Comparison of ENCODE assay signal across 14 mouse cellular contexts in the genomic region with DNA sequence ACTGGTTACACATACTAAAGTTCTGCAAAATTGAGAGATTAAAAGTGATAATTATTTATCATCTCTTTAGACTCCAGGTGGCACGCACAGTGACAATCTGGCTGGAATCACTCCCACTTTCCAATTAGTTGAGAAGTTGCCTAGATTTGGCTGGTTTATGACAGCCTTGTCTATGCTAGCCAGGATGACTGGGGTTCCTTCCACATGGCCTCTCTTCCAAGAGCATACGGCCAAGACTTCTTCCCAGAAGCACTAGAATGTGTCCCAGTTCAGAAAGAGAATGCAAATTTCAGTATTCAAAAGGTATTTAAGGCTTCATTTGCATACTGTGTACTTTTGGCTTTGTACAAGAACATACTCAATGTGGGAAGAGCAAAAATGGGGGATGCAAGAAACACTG.
DNase-seq lines count a peak whose midpoint lies in the region; ATAC-seq and TF ChIP-seq lines count a peak whose summit lies in the region.
"Had no signal": no experiment of that assay in that cellular context is flagged by ENCODE, and none has a peak within 500 bp of the region (broad histone marks: within the 10 kb centered on the region; RNA-seq: fewer than 3 reads in every experiment).

No protein-coding gene starts in this region.

- H3K27me3 ChIP-seq in hindbrain, embryonic 16.5 days (replicated peaks; ENCODE audit: control insufficient read depth, insufficient read depth, low read length): no peaks in the 10 kb centered on the region
- no peaks in the 10 kb centered on the region for H3K27me3 ChIP-seq in hindbrain, embryonic 13.5 days
- H3K27me3 ChIP-seq in intestine, postnatal 0 days (replicated peaks; ENCODE audit: control insufficient read depth, insufficient read depth, low read length): no peaks in the 10 kb centered on the region
- H3K27me3 ChIP-seq in intestine, embryonic 15.5 days (replicated peaks): no peaks in the 10 kb centered on the region
- H3K27me3 ChIP-seq: midbrain, embryonic 12.5 days; neural tube, embryonic 13.5 days had no signal

- no peaks in the 10 kb centered on the region for H3K36me3 ChIP-seq in hindbrain, embryonic 16.5 days (ENCODE audit: control insufficient read depth, insufficient read depth, low read length)
- H3K36me3 ChIP-seq in hindbrain, embryonic 13.5 days: no peaks in the 10 kb centered on the region
- H3K36me3 ChIP-seq in intestine, postnatal 0 days (ENCODE audit: control insufficient read depth, insufficient read depth): no peaks in the 10 kb centered on the region
- H3K36me3 ChIP-seq in intestine, embryonic 15.5 days: no peaks in the 10 kb centered on the region
- H3K36me3 ChIP-seq: midbrain, embryonic 12.5 days; neural tube, embryonic 13.5 days had no signal

- peak; percentile 63; the same call in 1 of the 2 replicates for ATAC-seq in hindbrain, embryonic 16.5 days
- no peak for ATAC-seq in hindbrain, embryonic 13.5 days (ENCODE audit: low FRiP score)
- ATAC-seq in intestine, postnatal 0 days: no peak
- no peak for ATAC-seq in intestine, embryonic 15.5 days
- ATAC-seq: liver, postnatal 0 days had no signal

- no peak overlapping the region for H3K27ac ChIP-seq in hindbrain, embryonic 16.5 days (ENCODE audit: low read depth, low read length)
- H3K27ac ChIP-seq in hindbrain, embryonic 13.5 days: no peak overlapping the region
- no peak overlapping the region for H3K27ac ChIP-seq in intestine, postnatal 0 days (ENCODE audit: low read depth, low read length)
- no peak overlapping the region for H3K27ac ChIP-seq in intestine, embryonic 15.5 days
- H3K27ac ChIP-seq: midbrain, embryonic 12.5 days; neural tube, embryonic 13.5 days had no signal

- H3K4me1 ChIP-seq in hindbrain, embryonic 16.5 days (ENCODE audit: control insufficient read depth, insufficient read depth, low read depth, low read length): no peaks in the 10 kb centered on the region
- H3K4me1 ChIP-seq in hindbrain, embryonic 13.5 days (replicated peaks): 0 out of 2 replicates have a peak, but pooled peaks cover 2% of the 10 kb centered on the region
- no peaks in the 10 kb centered on the region for H3K4me1 ChIP-seq in intestine, postnatal 0 days (replicated peaks; ENCODE audit: control insufficient read depth, insufficient read depth, low read length)
- H3K4me1 ChIP-seq in intestine, embryonic 15.5 days (replicated peaks): no peaks in the 10 kb centered on the region
- H3K4me1 ChIP-seq: neural tube, embryonic 13.5 days had no signal

- H3K4me3 ChIP-seq in hindbrain, embryonic 16.5 days (ENCODE audit: low read length): no peak overlapping the region
- H3K4me3 ChIP-seq in hindbrain, embryonic 13.5 days: no peak overlapping the region
- H3K4me3 ChIP-seq in intestine, postnatal 0 days (ENCODE audit: low read depth, low read length): no peak overlapping the region
- no peak overlapping the region for H3K4me3 ChIP-seq in intestine, embryonic 15.5 days (replicated peaks)
- H3K4me3 ChIP-seq: erythroblast, embryonic 14.5 days; midbrain, embryonic 12.5 days; neural tube, embryonic 13.5 days had no signal

- H3K4me2 ChIP-seq in hindbrain, embryonic 16.5 days (ENCODE audit: low read length): no peak overlapping the region
- no peak overlapping the region for H3K4me2 ChIP-seq in hindbrain, embryonic 13.5 days
- no peak overlapping the region for H3K4me2 ChIP-seq in intestine, postnatal 0 days (replicated peaks; ENCODE audit: low read depth)
- H3K4me2 ChIP-seq in intestine, embryonic 15.5 days (replicated peaks): no peak overlapping the region
- H3K4me2 ChIP-seq: midbrain, embryonic 12.5 days; neural tube, embryonic 13.5 days had no signal

- peak; percentile 51 to 64 for DNase-seq in cerebellum, postnatal 36 days
- peak; percentile 13 to 27 for DNase-seq in layer of hippocampus, postnatal 25 days (ENCODE audit: extremely low spot score in 1 of 2, low spot score in 1 of 2)
- DNase-seq in telencephalon, adult 2 months (ENCODE audit: low read depth, low spot score): peak; percentile 77
- DNase-seq in adrenal gland, postnatal 14 days: no peak
- DNase-seq: B cell, adult 2 months; kidney, adult 2 months; liver, postnatal 0 days had no signal

- no peaks in the 10 kb centered on the region for H3K9me3 ChIP-seq in hindbrain, embryonic 16.5 days (ENCODE audit: control insufficient read depth, low read length)
- no peaks in the 10 kb centered on the region for H3K9me3 ChIP-seq in hindbrain, embryonic 13.5 days
- no peaks in the 10 kb centered on the region for H3K9me3 ChIP-seq in intestine, postnatal 0 days (ENCODE audit: control insufficient read depth)
- H3K9me3 ChIP-seq in intestine, embryonic 15.5 days: no peaks in the 10 kb centered on the region
- H3K9me3 ChIP-seq: midbrain, embryonic 12.5 days; neural tube, embryonic 13.5 days had no signal

- H3K9ac ChIP-seq in hindbrain, embryonic 16.5 days (ENCODE audit: low read depth, low read length): no peak overlapping the region
- no peak overlapping the region for H3K9ac ChIP-seq in hindbrain, embryonic 13.5 days
- H3K9ac ChIP-seq in intestine, postnatal 0 days (ENCODE audit: low read depth, low read length): no peak overlapping the region
- no peak overlapping the region for H3K9ac ChIP-seq in intestine, embryonic 15.5 days
- H3K9ac ChIP-seq: liver, postnatal 0 days; midbrain, embryonic 12.5 days; neural tube, embryonic 13.5 days had no signal

- no peak for TF ChIP-seq CTCF in intestine, postnatal 0 days (IDR thresholded peaks at IDR 0.05; ENCODE audit: low read depth)

- WGBS in hindbrain, embryonic 16.5 days: 60% methylated on average over 2 of the region's 2 CpGs
- WGBS in hindbrain, embryonic 13.5 days: 82% methylated on average over 2 of the region's 2 CpGs
- WGBS in intestine, postnatal 0 days: 72% methylated on average over 2 of the region's 2 CpGs
- 83% methylated on average over 2 of the region's 2 CpGs for WGBS in intestine, embryonic 15.5 days
